Mouse (Mus musculus) limb, embryonic 14.5 days (tissue): ENCODE measurements around the gene Gm42957. TPM values are rescaled to one million over a fixed set of nuclear protein-coding genes. Genes with fewer than 3 reads are reported as not detected.
"Not testable (repeated sequence)": the region's sequence is repeated elsewhere in the genome, so short reads cannot be mapped to it uniquely, and the experiment has no call there.

Experiments used
- ATAC-seq: fragments of 200-750 bp; cut with Nextera tagmentation; 2 replicates; pipeline ENCODE4 v1.8.0; 2017; ENCODE audit warnings: low read depth, moderate number of reproducible peaks, moderate TSS enrichment; ENCODE audit not compliant: low FRiP score
- DNase-seq: peaks from one replicate; pipeline ENCODE4 v3.0.0-alpha.2; 2015; ENCODE audit warnings: low spot score
- H3K27ac ChIP-seq: fragments of 300-500 bp; sonication (generic); replicated peaks from 2 replicates; pipeline ENCODE4 v1.5.1; 2014; ENCODE audit warnings: low read depth, mild to moderate bottlenecking, low read length, moderate library complexity, mixed read lengths
- H3K27me3 ChIP-seq: fragments of 300-500 bp; sonication (generic); 2 replicates; pipeline ENCODE4 v1.6.1; 2014; ENCODE audit warnings: low read length, mixed read lengths; ENCODE audit not compliant: control insufficient read depth, insufficient read depth
- H3K36me3 ChIP-seq: fragments of 300-500 bp; sonication (generic); 2 replicates; pipeline ENCODE4 v1.6.1; 2014; ENCODE audit warnings: mild to moderate bottlenecking, low read length, moderate library complexity, mixed read lengths; ENCODE audit not compliant: control insufficient read depth, insufficient read depth
- H3K4me1 ChIP-seq: fragments of 300-500 bp; sonication (generic); 2 replicates; pipeline ENCODE4 v1.6.1; 2014; ENCODE audit warnings: antibody characterized with exemption, low read length, mixed read lengths; ENCODE audit not compliant: control insufficient read depth, insufficient read depth
- H3K4me2 ChIP-seq: fragments of 300-500 bp; sonication (generic); replicated peaks from 2 replicates; pipeline ENCODE4 v1.6.1; 2014; ENCODE audit warnings: low read depth, mild to moderate bottlenecking, low read length, moderate library complexity; ENCODE audit not compliant: severe bottlenecking
- H3K4me3 ChIP-seq: fragments of 300-500 bp; sonication (generic); replicated peaks from 2 replicates; pipeline ENCODE4 v1.5.1; 2014; ENCODE audit warnings: low read length
- H3K9ac ChIP-seq: fragments of 300-500 bp; sonication (generic); 2 replicates; pipeline ENCODE4 v1.6.1; 2014; ENCODE audit warnings: mild to moderate bottlenecking, low read depth, low read length, moderate library complexity; ENCODE audit not compliant: severe bottlenecking
- H3K9me3 ChIP-seq: fragments of 300-500 bp; sonication (generic); 2 replicates; pipeline ENCODE4 v1.6.1; 2016; ENCODE audit warnings: low read length; ENCODE audit not compliant: control insufficient read depth
- POLR2A ChIP-seq: fragments of 200-500 bp; IDR thresholded peaks from 2 replicates; pipeline ENCODE4 v1.8.0; 2012; ENCODE audit warnings: inconsistent platforms, mild to moderate bottlenecking, moderate library complexity, borderline replicate concordance; ENCODE audit not compliant: insufficient read depth, insufficient read length; ENCODE audit errors: extremely low read depth
- WGBS: fragments of 180-500 bp; shearing (Covaris S2); extraction: QIAGEN DNeasy Blood & Tissue Kit; methylation state at CpG from one replicate; pipeline ENCODE4 v1.1.7; 2014; 5-methylcytosine and 5-hydroxymethylcytosine counted together
- polyA plus RNA-seq, 2 experiments: library from polyadenylated mRNA; depleted of rRNA in 1 of 2; stranded (reverse) in 1 of 2; unstranded in 1 of 2; fragments of >200 nt; fragmentation: Nextera tagmentation in 1 of 2; extraction: Ambion mirVana in 1 of 2; gene quantifications; 2 replicates each; pipeline versions ENCODE4 v1.2.1 to v1.2.3; 2012 to 2014

Gm42957 gene
- polyA plus RNA-seq, 2 experiments: 0.28 to 0.93 TPM

DNA sequence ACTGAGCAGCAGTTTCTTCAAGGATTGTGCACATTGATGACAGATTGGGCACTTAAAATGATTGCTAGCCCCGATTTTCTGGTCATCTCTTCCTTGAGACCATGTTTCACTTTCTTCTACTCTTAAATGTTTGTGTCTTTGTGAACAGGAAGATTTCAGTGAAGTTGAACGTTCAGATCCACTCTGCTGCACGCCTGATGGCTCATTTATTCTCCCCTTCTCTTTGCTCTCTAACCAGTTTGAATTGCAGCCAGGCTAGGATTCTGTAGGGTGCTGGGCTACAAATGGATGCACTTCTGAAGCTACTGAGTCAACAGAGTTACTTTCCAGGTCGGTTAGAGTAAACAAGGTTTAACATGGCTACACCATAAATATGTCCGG, 32.6 kb upstream of the Gm42957 start:
- Histone ChIP-seq H3K4me1 (peaks cover 36% of the 10 kb centered on the region), H3K27ac (peak overlapping the region; percentile 91), H3K27me3 (no peaks in the 10 kb centered on the region), H3K4me2 (peak overlapping the region; percentile 63), H3K4me3 (peak overlapping the region; percentile 74), H3K36me3 (peaks cover 9% of the 10 kb centered on the region), H3K9ac (peak overlapping the region; percentile 86), H3K9me3 (no peaks in the 10 kb centered on the region)
- no peak for TF ChIP-seq POLR2A
- no peak for DNase-seq
- 40% methylated on average over 5 of the region's 5 CpGs for WGBS
- ATAC-seq: no peak

DNA sequence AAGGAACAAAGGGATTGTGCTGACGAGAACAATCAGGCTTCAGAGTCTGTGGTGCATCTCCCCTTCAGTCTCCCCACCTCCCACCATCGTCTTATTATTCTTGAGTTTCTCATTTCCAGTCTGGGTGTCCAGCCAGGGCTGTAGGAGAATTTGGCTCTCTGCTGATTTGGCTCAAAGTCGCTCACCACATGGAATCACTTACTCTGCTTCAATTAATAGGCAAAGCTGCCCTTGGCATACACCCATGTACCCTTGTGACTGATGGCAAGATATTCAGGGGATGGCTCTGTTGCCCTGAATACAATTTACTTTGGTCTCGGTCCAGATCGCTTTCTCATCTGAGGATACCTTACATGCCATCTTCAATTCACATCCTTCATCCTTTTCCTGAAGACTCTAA, 32.0 kb upstream of the Gm42957 start:
- peak overlapping the region; percentile 86; the same call in 1 of the 2 replicates for H3K9ac ChIP-seq
- TF ChIP-seq POLR2A: no peak
- peak overlapping the region; percentile 63 for H3K4me2 ChIP-seq
- no peak for ATAC-seq
- H3K36me3 ChIP-seq: peaks cover 13% of the 10 kb centered on the region
- WGBS: 45% methylated on average over 5 of the region's 5 CpGs
- peaks cover 36% of the 10 kb centered on the region for H3K4me1 ChIP-seq
- H3K4me3 ChIP-seq: peak overlapping the region; percentile 74
- no peaks in the 10 kb centered on the region for H3K9me3 ChIP-seq
- DNase-seq: peak; percentile 57
- H3K27ac ChIP-seq: peak overlapping the region; percentile 91; the same call in 1 of the 2 replicates
- H3K27me3 ChIP-seq: no peaks in the 10 kb centered on the region

DNA sequence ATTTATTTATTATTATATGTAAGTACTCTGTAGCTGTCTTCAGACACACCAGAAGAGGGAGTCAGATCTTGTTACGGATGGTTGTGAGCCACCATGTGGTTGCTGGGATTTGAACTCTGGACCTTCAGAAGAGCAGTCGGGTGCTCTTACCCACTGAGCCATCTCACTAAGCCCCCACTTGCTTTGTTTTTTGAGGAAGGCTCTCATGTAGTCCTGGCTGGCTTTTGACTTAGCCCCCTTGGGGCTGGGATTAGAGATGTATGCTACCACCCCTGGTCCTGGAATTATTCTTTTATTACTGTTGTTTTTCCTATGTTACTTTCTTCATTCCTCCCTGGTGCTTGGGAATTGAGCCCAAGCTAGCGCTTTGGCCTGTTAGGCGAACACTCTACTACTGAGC, 29.3 kb upstream of the Gm42957 start:
- peaks cover 27% of the 10 kb centered on the region for H3K4me1 ChIP-seq
- not testable (repeated sequence) for H3K9me3 ChIP-seq, ATAC-seq, H3K4me3 ChIP-seq, H3K4me2 ChIP-seq, H3K27ac ChIP-seq, DNase-seq, H3K9ac ChIP-seq, H3K27me3 ChIP-seq
- 82% methylated on average over 3 of the region's 4 CpGs for WGBS
- peaks cover 17% of the 10 kb centered on the region for H3K36me3 ChIP-seq

DNA sequence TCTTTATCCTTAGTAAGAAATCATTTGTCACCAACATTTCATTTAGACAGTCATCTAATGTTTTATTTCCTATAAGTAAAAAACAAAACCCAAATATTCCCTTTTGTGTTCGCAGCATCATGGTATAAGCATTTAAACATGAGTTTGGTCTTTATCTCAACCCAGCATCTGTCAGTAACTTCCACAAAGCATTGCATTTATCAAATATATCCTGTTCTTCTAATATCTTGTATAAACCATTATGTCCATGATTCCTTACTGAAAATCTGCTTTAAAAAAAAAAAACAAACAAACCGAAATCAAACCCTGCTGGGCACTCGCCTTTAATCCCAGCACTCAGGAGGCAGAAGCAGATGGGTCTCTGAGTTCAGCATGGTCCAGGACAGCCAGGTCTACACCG, 28.7 kb upstream of the Gm42957 start:
- H3K4me1 ChIP-seq: peaks cover 27% of the 10 kb centered on the region
- WGBS: 91% methylated on average over 4 of the region's 4 CpGs
- no peak for DNase-seq

DNA sequence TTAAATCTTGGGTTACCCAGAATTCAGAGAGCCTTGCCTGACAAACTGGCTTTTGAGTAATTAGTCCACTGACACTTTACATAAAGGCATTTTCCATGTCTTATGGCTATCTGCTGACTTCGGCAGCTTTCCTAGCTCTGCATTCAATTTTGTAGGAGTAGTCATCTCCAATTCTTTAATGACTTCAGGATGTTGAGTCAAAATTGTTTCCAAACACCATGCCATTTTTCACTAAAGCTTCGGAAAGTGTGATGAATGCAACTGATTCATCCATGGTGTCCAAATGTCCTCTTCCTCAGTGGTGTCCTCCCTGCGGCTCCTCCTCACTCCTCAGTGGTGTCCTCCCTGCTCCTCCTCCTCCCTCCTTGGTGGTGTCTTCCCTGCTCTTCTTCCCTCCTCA, 17.3 kb upstream of the Gm42957 start:
- DNase-seq (no peak), ATAC-seq (no peak)
- H3K4me1 ChIP-seq: no peaks in the 10 kb centered on the region
- peaks cover 78% of the 10 kb centered on the region for H3K36me3 ChIP-seq
- no peak overlapping the region for H3K27ac ChIP-seq
- H3K9me3 ChIP-seq: no peaks in the 10 kb centered on the region
- H3K27me3 ChIP-seq: no peaks in the 10 kb centered on the region
- no peak overlapping the region for H3K4me2 ChIP-seq
- 70% methylated on average over 3 of the region's 3 CpGs for WGBS
- no peak for TF ChIP-seq POLR2A
- no peak overlapping the region for H3K9ac ChIP-seq
- no peak overlapping the region for H3K4me3 ChIP-seq

More for the DNA sequence above, 28.7 kb upstream of the Gm42957 start:
- Histone ChIP-seq H3K36me3 (peaks cover 23% of the 10 kb centered on the region), H3K4me3 (no peak overlapping the region), H3K27me3 (no peaks in the 10 kb centered on the region), H3K4me2 (no peak overlapping the region), H3K9ac (no peak overlapping the region), H3K27ac (no peak overlapping the region), H3K9me3 (no peaks in the 10 kb centered on the region)
- ATAC-seq: no peak
- no peak for TF ChIP-seq POLR2A

DNA sequence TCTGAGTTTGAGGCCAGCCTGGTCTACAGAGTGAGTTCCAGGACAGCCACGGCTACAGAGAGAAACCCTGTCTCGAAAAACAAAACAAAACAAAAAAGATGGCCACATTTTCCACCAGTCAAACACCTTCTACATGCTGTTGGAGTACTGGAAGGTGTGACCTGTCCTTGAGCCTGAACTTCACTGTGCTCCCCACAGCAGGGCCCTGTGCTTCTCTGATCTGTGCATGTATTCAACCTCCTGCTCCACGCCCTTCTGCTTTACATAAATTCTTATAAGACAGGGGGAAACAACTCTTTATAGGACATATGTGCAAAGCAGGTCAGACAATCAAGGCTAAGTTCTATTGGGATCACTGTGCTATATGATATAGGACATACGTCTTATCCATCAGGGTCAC, 12.1 kb upstream of the Gm42957 start:
- no peaks in the 10 kb centered on the region for H3K4me1 ChIP-seq
- TF ChIP-seq POLR2A: no peak
- H3K4me2 ChIP-seq: no peak overlapping the region
- peaks cover 64% of the 10 kb centered on the region for H3K36me3 ChIP-seq
- ATAC-seq: no peak
- no peaks in the 10 kb centered on the region for H3K27me3 ChIP-seq
- H3K9me3 ChIP-seq: no peaks in the 10 kb centered on the region
- DNase-seq: no peak
- H3K4me3 ChIP-seq: no peak overlapping the region
- H3K9ac ChIP-seq: no peak overlapping the region
- 95% methylated on average over 4 of the region's 4 CpGs for WGBS
- H3K27ac ChIP-seq: no peak overlapping the region
